Mouse (Mus musculus): Measurements from ENCODE around the gene Auts2.

DNA sequence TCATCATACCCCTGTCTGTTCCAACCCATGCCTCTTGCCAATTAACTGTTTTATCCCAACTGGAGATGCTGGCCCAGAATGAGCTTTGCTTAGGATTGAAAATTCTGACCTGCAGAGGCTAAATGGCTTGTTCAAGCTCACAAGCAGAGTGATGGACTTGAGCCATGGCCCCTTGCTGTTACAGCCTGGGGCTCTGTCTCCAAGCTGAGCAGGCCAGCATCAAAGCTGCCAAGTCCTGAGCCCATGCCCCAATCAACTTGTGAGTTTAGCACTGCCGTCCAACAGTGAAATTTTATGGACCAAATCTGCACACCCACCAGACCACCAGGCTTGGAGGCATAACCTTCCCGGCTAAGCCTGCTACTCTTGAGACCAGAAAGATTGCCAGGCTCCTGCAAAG, 1012.3 kb downstream of the Auts2 start:
- TF ChIP-seq GATA1 (IDR thresholded peaks at IDR 0.05; ENCODE audit: low read length) (no peak), TAL1 (IDR thresholded peaks at IDR 0.05; ENCODE audit: low read length) (no peak)
